Mouse (Mus musculus): ENCODE measurements around the gene Tbc1d22b.
"Not testable (repeated sequence)": the region's sequence is repeated elsewhere in the genome, so short reads cannot be mapped to it uniquely, and the experiment has no call there.

The Tbc1d22b gene

DNA sequence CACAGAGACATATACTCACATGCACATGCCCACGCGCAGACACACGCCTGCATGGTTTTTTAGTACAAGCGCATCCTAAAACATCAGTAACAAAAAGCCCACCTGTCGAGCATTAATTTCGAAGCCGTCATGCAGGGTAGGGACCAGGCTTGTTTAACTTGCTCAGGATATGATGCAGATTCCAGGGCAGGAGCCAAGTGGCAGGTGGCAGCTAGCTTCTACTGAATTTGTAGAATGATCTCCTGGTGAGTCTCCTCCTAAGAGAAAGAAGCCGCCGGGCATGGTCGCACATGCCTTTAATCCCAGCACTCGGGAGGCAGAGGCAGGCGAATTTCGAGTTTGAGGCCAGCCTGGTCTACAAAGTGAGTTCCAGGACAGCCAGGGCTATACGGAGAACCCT, 49.5 kb downstream of the Tbc1d22b start:
- DNase-seq = no peak

DNA sequence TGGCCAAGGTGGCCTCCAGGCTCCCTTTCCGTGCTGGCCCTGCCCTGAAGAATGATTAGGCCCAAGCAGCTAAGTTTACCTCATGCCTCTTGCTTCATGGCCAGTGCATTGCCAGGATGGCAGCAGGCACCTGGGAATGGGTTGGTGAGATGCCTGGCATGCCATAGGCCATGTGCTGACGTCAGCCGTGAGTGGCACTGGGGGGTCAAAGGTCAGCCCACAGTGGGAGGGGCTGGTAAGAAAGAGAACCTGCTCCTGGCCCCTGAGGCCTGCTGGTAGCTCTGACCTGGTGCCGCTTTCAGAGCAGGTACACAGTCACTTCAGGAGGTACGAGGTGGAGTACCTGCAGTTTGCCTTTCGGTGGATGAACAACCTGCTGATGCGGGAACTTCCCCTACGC, 50.0 kb downstream of the Tbc1d22b start:
- no peak for DNase-seq

- DNase-seq = no peak
These were observed 51.8 kb downstream of the Tbc1d22b start for GRCm38 (mm10) chr17:29601391-29601790.

- peak; percentile 82 for DNase-seq
These were observed 53.7 kb downstream of the Tbc1d22b start for GRCm38 (mm10) chr17:29603283-29603682.

GRCm38 (mm10) chr17:29613453-29613852, 63.9 kb downstream of the Tbc1d22b start:
- DNase-seq = not testable (repeated sequence)

GRCm38 (mm10) chr17:29614115-29615023, 64.8 kb downstream of the Tbc1d22b start, which contains the start of the genes Rnf8 and Gm28043:
Gene Rnf8, plus strand, starts transcription at chr17:29614790.
Gene Gm28043, plus strand, starts transcription at chr17:29614876.
- DNase-seq = peak; percentile 98

- DNase-seq = no peak
These were observed 65.5 kb downstream of the Tbc1d22b start for GRCm38 (mm10) chr17:29615024-29615551.

DNA sequence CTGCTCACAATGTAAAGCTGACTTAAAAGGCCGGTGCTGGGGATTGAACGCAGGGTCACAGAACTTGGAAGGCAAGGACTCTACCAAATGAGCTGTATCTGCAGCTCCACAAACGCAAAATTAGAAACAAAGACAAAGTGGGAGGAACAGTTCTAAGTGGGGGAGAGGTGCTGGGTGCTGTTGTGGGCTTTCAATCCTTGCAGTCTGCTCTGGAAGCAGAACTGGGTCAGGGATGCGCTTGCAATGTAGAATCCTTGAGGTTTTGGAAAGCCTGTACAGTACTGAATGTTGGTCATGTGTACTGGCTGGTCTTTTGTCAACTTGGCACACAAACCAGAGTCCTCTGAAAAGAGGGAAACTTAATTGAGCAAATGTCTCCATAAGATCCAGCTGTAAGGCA, 66.0 kb downstream of the Tbc1d22b start:
- DNase-seq = no peak

DNA sequence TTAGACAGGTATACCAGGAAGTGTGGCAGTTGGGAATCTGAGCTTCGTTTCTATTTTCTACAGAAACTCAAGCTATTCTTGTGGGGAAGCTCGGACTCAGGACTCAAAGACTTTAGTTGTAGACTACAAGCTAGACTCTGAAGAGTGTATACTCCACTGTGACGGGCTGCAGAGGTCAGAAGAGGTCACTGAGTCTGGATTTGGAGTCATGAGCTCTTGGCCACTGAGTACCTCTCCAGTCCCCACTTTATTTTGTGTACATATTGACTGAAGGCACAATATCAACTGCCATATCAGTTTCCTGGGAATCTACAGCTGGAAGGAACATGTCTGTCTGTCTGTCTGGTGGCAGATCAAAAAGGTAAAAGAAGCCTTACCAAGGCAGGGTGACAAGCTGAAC, 69.6 kb downstream of the Tbc1d22b start:
- no peak for DNase-seq

GRCm38 (mm10) chr17:29623488-29623887, 73.9 kb downstream of the Tbc1d22b start:
- no peak for DNase-seq

GRCm38 (mm10) chr17:29627285-29627684, 77.7 kb downstream of the Tbc1d22b start:
- no peak for DNase-seq

DNA sequence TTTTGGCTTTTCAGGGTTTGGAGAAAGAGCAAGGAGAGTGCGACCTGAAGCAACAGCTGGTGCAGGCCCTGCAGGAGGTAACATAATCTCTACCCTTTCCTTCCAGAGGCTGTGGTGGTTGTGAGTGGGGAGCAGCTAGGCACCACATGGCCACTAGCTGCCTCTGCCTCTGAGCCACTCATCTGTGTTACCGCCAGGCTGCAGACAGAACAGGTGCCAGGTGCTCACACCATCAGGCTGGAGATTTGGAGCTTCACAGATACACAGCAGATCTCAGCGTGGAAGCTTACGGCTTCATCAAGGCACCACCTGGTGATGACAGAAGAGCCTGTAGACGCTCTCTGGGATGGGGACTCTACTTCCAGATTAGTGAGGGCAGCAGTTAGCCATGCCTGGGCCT, 79.4 kb downstream of the Tbc1d22b start:
- DNase-seq = no peak

DNA sequence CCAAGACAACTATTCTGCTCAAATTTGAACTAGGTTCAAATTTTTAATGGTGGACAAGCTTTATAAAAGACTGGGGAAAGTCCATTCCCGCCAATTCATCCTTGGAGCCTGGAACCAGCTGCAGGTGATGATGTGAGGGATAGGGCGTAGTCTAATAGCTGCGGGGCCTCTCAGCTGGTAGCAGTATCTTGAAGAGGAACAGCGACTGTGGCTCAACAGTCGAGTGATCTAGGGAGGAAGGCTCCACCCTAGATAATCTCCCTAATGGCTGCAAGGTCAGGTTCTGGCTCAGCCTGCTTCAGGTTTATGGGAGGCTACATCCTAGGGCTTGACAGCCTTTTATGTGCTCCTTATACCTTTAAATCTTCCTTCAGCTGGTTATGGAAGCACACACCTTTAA, 80.0 kb downstream of the Tbc1d22b start:
- DNase-seq = no peak

DNA sequence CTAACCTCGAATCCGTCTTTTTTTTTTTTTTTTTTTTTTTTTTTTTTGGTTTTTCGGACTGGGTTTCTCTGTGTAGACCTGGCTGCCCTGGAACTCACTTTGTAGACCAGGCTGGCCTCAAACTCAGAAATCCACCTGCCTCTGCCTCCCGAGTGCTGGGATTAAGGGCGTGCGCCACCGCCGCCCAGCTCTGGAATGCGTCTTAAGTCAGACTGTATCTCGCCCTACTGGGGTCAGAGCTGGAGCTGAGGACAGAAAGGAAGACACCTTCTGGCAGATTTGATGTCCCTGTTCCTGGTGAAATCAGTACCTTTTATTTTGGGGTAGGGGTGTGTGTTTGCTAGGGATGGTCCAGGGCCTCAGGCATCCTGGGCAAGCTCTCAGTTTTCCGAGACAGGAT, 82.7 kb downstream of the Tbc1d22b start:
- no peak for DNase-seq

GRCm38 (mm10) chr17:29635492-29635891, 85.9 kb downstream of the Tbc1d22b start:
- DNase-seq = no peak

DNA sequence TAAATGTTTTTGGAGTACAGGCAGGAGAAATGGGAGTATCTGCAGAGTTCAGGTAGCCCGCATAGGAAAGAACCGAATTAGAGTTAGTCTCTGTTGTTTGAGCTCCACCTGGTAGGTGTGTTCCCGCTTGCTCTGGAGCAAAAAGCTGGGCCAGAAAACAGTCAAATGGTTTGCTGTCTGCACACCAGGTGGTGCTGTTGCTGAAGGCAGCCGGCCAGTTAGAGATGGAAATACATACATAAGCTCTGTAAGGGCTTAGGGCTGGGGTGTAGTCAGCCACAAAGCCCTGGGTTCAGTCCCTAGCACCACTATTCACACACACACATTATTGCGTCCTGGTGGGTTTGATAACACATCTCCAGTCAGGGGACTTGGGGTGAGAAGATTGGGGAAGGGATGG, 86.5 kb downstream of the Tbc1d22b start:
- peak; percentile 57 for DNase-seq

- no peak for DNase-seq
These were observed 87.8 kb downstream of the Tbc1d22b start for GRCm38 (mm10) chr17:29637377-29637776.

DNA sequence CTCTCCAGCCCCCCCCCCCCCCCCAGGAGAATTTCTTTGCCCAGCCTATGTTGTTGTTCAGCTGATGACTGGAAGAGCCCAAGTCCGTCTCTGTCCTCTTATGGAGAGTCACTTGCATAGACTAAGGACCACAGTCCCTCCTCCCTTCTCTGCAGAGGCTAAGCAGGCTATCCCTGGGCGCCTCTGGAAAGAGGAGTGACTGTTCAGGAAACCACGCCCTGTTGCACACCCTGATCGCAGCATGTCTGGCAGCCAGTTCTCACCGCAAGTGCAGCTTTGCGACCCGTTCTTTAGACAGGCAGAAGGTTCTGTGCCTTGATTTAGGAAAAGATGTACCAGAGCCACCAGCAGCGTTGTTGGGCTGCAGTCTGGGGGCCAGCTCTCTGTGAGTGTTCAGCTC, 88.3 kb downstream of the Tbc1d22b start:
- DNase-seq = peak; percentile 34

- no peak for DNase-seq
These were observed 91.4 kb downstream of the Tbc1d22b start for GRCm38 (mm10) chr17:29640971-29641370.

DNA sequence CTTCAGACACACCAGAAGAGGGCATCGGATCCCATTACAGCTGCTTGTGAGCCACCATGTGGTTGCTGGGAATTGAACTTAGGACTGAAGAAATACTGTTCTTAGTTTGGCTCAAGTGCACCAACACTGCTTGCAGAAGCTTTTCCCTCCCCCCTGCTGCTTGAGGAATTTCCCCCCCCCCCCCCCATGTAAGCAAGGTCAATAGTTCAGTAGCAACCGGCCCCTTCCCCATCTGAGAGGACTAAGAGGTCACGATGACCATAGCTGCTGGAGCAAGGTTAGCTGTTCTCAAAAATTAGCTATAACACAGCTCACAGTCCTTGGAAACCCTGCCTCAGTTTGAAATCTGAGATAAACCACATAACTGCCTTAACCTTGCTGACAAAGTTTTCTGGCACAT, 92.6 kb downstream of the Tbc1d22b start:
- no peak for DNase-seq

Data from thymus, postnatal 4 days (tissue).